Mouse (Mus musculus) neural tube, embryonic 14.5 days (tissue): ENCODE results near the gene Slc6a6. TPM values are rescaled to one million over a fixed set of nuclear protein-coding genes. Genes with fewer than 3 reads are reported as not detected.

Experiments used
- ATAC-seq: fragments of 200-750 bp; cut with Nextera tagmentation; 2 replicates; pipeline ENCODE4 v1.8.0; 2017; ENCODE audit warnings: low read depth, mild to moderate bottlenecking, moderate TSS enrichment, moderate library complexity
- H3K27ac ChIP-seq: fragments of 300-500 bp; sonication (generic); 2 replicates; pipeline ENCODE4 v1.5.1; 2014; ENCODE audit warnings: low read depth, mild to moderate bottlenecking, control low read depth, low read length, moderate library complexity, mixed read lengths
- H3K27me3 ChIP-seq: fragments of 300-500 bp; sonication (generic); 2 replicates; pipeline ENCODE4 v1.6.1; 2014; ENCODE audit warnings: low read length; ENCODE audit not compliant: control insufficient read depth, insufficient read depth
- H3K36me3 ChIP-seq: fragments of 300-500 bp; sonication (generic); 2 replicates; pipeline ENCODE4 v1.6.1; 2014; ENCODE audit warnings: low read length, mixed read lengths; ENCODE audit not compliant: control insufficient read depth, insufficient read depth
- H3K4me1 ChIP-seq: fragments of 300-500 bp; sonication (generic); 2 replicates; pipeline ENCODE4 v1.6.1; 2014; ENCODE audit warnings: low read length; ENCODE audit not compliant: control insufficient read depth, insufficient read depth
- H3K4me2 ChIP-seq: fragments of 300-500 bp; sonication (generic); 2 replicates; pipeline ENCODE4 v1.6.1; 2014; ENCODE audit warnings: mild to moderate bottlenecking, low read depth, low read length, control low read depth
- H3K4me3 ChIP-seq: fragments of 300-500 bp; sonication (generic); 2 replicates; pipeline ENCODE4 v1.5.1; 2014; ENCODE audit warnings: low read depth, low read length, control low read depth, mixed read lengths
- H3K9ac ChIP-seq: fragments of 300-500 bp; sonication (generic); replicated peaks from 2 replicates; pipeline ENCODE4 v1.6.1; 2014; ENCODE audit warnings: low read depth, mild to moderate bottlenecking, control low read depth, low read length, mixed read lengths
- H3K9me3 ChIP-seq: fragments of 300-500 bp; sonication (generic); 2 replicates; pipeline ENCODE4 v1.6.1; 2016; ENCODE audit warnings: low read length; ENCODE audit not compliant: control insufficient read depth
- WGBS: fragments of 180-500 bp; shearing (Covaris S2); extraction: QIAGEN DNeasy Blood & Tissue Kit; methylation state at CpG from one replicate; pipeline ENCODE4 v1.1.7; 2014; 5-methylcytosine and 5-hydroxymethylcytosine counted together
- polyA plus RNA-seq: library from polyadenylated mRNA; unstranded; fragments of >200 nt; fragmentation: Nextera tagmentation; extraction: Ambion mirVana; gene quantifications from 2 replicates; pipeline ENCODE4 v1.2.1, GENCODE M21; 2014

Slc6a6 gene
- polyA plus RNA-seq, 1 experiment from 2014 or later, result 100 TPM

- no peak overlapping the region for H3K4me2 ChIP-seq
- H3K4me3 ChIP-seq, result no peak overlapping the region
- 88% methylated on average over 4 of the region's 4 CpGs for WGBS
- no peaks in the 10 kb centered on the region for H3K36me3 ChIP-seq
- ATAC-seq, result no peak
- no peak overlapping the region for H3K27ac ChIP-seq
- no peaks in the 10 kb centered on the region for H3K27me3 ChIP-seq
- H3K9me3 ChIP-seq, result no peaks in the 10 kb centered on the region
- H3K9ac ChIP-seq, result no peak overlapping the region
- H3K4me1 ChIP-seq, result peaks cover 21% of the 10 kb centered on the region
Observed at GRCm38 (mm10) chr6:91681841-91682240, 2.0 kb upstream of the Slc6a6 start.

- ATAC-seq, result peak; percentile 0; the same call in 1 of the 2 replicates
Observed at GRCm38 (mm10) chr6:91683121-91683520, 732 bp upstream of the Slc6a6 start.

DNA sequence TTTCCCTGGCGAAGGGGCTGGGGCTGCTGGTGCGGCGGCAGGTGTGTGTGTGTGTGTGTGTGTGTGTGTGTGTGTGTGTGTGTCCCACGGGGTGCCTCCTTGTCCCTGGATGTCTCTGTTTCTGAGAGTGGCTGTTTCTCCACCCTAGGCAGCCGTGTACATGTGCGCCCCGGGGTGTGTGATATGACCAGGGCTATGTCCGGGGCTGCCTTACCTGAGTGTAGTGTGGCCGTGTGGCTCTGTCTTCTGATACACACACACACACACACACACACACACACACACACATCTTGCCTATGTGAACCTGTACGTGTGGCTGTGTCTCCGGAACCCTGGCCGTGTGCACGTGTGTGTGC lies 599 bp downstream of the Slc6a6 start:
- Histone ChIP-seq H3K4me3 (peak overlapping the region; percentile 89), H3K36me3 (no peaks in the 10 kb centered on the region), H3K9me3 (no peaks in the 10 kb centered on the region), H3K4me1 (peaks cover 26% of the 10 kb centered on the region), H3K27ac (peak overlapping the region; percentile 95), H3K9ac (peak overlapping the region; percentile 92), H3K27me3 (no peaks in the 10 kb centered on the region), H3K4me2 (peak overlapping the region; percentile 93)
- ATAC-seq, result peak; percentile 54
- WGBS, result 3% methylated on average over 13 of the region's 13 CpGs

More at GRCm38 (mm10) chr6:91683121-91683520, 732 bp upstream of the Slc6a6 start:
- Histone ChIP-seq H3K36me3 (no peaks in the 10 kb centered on the region), H3K9ac (peak overlapping the region; percentile 57; the same call in 1 of the 2 replicates), H3K4me1 (peaks cover 24% of the 10 kb centered on the region), H3K9me3 (no peaks in the 10 kb centered on the region), H3K27me3 (no peaks in the 10 kb centered on the region), H3K4me3 (no peak overlapping the region; the same call in 1 of the 2 replicates), H3K27ac (peak overlapping the region; percentile 95), H3K4me2 (peak overlapping the region; percentile 93)
- 46% methylated on average over 3 of the region's 3 CpGs for WGBS

DNA sequence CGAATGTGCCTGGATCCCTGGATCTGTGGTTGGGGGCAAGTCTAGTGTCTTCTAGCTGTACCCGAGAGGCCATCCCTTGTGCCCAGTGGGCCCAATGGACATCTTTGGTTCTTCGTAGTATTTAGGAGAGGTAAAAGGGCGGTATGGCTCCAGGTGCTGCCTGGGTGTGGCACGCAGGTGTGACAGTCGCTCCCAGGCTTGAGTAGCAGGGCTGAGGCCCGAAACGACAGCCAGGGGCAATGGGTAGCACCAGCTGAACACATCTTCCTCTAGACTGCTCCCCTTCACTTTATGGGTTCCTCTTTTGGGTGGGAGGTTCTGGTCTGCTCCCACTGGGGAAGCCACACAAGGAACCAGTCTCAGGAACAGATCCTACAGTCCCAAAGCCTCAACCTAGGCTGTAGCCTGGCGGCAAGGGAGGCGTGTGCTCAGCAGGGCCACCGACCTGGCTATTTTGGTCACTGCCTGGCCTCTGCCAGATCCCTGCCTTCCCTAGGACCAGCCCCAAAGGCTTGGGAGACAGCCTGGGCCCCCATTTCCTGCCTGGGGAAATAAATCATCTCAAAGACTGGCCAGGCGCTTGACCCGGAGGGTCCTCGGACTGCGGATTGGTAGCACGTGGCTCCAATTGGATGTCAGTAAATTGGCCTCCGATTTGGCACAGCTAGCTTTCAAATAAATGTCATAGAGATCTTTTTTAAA lies 1.1 kb downstream of the Slc6a6 start:
- ATAC-seq, result no peak
- peak overlapping the region; percentile 95 for H3K27ac ChIP-seq
- H3K9me3 ChIP-seq, result no peaks in the 10 kb centered on the region
- H3K27me3 ChIP-seq, result no peaks in the 10 kb centered on the region
- peak overlapping the region; percentile 93 for H3K4me2 ChIP-seq
- H3K4me3 ChIP-seq, result peak overlapping the region; percentile 89
- H3K36me3 ChIP-seq, result no peaks in the 10 kb centered on the region
- 8% methylated on average over 17 of the region's 17 CpGs for WGBS
- H3K9ac ChIP-seq, result peak overlapping the region; percentile 92
- H3K4me1 ChIP-seq, result peaks cover 26% of the 10 kb centered on the region

DNA sequence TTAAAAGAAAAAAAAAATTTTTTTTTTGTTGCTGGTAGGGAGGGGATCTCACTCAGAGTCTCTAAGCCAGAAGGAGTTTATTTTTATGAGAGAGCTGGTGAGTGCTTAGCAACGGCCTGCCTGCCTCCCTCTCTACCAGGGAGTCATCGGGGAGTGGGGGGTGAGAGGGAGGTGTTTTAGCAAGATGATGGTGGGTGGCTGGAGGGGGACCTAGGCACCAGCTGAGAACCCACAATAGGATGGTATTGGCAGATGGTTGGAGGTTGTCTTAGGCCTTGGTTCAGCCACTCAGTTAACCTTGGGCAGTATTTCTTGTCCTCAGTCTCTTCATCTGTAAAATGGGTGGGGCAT lies 1.7 kb downstream of the Slc6a6 start:
- H3K9ac ChIP-seq, result peak overlapping the region; percentile 92
- no peaks in the 10 kb centered on the region for H3K36me3 ChIP-seq
- H3K27me3 ChIP-seq, result no peaks in the 10 kb centered on the region
- H3K9me3 ChIP-seq, result no peaks in the 10 kb centered on the region
- H3K27ac ChIP-seq, result no peak overlapping the region; the same call in 1 of the 2 replicates
- ATAC-seq, result no peak
- peaks cover 28% of the 10 kb centered on the region for H3K4me1 ChIP-seq
- peak overlapping the region; percentile 89 for H3K4me3 ChIP-seq
- H3K4me2 ChIP-seq, result peak overlapping the region; percentile 93
- WGBS, result 2% methylated on average over 2 of the region's 2 CpGs

- ATAC-seq, result no peak
- H3K36me3 ChIP-seq, result no peaks in the 10 kb centered on the region; the same call in 1 of the 2 replicates
- peak overlapping the region; percentile 89 for H3K4me3 ChIP-seq
- H3K9ac ChIP-seq, result no peak overlapping the region; the same call in 1 of the 2 replicates
- H3K27ac ChIP-seq, result no peak overlapping the region; the same call in 1 of the 2 replicates
- H3K27me3 ChIP-seq, result no peaks in the 10 kb centered on the region
- peak overlapping the region; percentile 93 for H3K4me2 ChIP-seq
- H3K4me1 ChIP-seq, result peaks cover 28% of the 10 kb centered on the region
- no peaks in the 10 kb centered on the region for H3K9me3 ChIP-seq
- 78% methylated on average over 7 of the region's 7 CpGs for WGBS
Observed at GRCm38 (mm10) chr6:91685896-91686295, 2.0 kb downstream of the Slc6a6 start.

DNA sequence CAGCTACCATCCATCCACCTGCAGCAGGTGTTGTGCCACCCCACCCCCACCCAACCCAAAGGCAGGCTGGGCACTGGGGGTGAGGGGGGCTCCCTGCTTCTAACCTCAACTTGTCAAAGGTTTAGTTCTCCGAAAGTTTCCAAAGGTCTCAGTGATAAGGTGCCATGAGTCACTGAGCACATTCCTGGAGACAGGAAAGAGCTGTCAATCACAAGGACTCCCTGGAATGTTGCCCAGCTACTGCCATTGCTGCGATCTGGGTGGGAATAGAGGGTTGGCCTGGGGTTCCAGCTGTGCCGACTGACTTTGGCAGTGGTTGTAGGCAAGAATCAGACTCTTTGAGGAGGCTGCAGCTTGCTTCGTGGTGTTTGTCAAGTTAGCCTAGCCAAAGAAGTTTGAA lies 2.7 kb downstream of the Slc6a6 start:
- Histone ChIP-seq H3K9ac (no peak overlapping the region), H3K4me1 (peaks cover 28% of the 10 kb centered on the region), H3K36me3 (no peaks in the 10 kb centered on the region; the same call in 1 of the 2 replicates), H3K4me3 (peak overlapping the region; percentile 89), H3K27ac (no peak overlapping the region), H3K9me3 (no peaks in the 10 kb centered on the region), H3K27me3 (no peaks in the 10 kb centered on the region), H3K4me2 (peak overlapping the region; percentile 93)
- ATAC-seq, result no peak
- 56% methylated on average over 4 of the region's 4 CpGs for WGBS

DNA sequence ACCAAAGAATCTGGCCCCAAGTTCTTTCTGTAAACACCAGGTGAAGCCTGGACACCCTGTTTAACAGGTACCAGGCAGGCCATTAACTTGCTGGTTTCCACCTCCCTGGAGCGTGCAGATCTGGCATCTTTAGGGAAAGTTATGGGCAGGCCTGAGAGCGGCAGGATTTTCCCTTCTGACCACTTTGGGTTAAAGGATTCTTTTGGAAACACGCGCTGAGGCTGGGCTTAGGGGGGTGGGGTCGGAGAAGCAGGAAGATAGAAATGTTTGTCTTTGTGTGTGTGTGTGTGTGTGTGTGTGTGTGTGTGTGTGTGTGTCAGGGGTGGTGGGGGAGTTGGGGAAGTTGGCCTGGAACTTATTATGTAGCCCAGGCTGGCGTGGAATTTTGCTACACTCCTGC lies 4.2 kb downstream of the Slc6a6 start:
- H3K4me3 ChIP-seq, result no peak overlapping the region
- no peak for ATAC-seq
- peaks cover 3% of the 10 kb centered on the region for H3K36me3 ChIP-seq
- no peak overlapping the region for H3K9ac ChIP-seq
- no peaks in the 10 kb centered on the region for H3K9me3 ChIP-seq
- 81% methylated on average over 6 of the region's 6 CpGs for WGBS
- peaks cover 28% of the 10 kb centered on the region for H3K4me1 ChIP-seq
- no peak overlapping the region for H3K27ac ChIP-seq
- 0 out of 2 replicates have a peak overlapping the region, but pooled peaks have one; percentile 14 for H3K4me2 ChIP-seq
- no peaks in the 10 kb centered on the region for H3K27me3 ChIP-seq

DNA sequence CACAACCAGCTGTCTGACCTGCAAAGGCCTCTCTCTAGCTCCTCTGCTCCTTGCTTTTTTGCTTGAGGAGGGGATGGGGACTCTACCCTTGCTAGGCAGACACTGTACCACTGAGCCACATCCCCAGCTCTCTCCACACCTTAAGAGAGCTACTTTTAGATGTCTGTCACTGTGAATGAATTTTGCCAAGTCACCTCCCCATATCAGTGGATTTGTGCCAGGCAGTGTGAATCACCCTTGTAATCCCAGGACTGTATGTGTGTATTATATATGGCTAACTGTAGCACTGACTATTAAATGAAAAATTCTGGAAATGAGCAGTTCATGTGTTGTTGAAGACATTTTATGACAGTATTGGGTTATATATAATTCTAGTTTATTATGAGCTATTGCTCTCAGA lies 5.4 kb downstream of the Slc6a6 start:
- Histone ChIP-seq H3K27me3 (no peaks in the 10 kb centered on the region), H3K9ac (no peak overlapping the region), H3K27ac (no peak overlapping the region), H3K36me3 (peaks cover 3% of the 10 kb centered on the region), H3K4me2 (no peak overlapping the region), H3K4me3 (no peak overlapping the region), H3K9me3 (no peaks in the 10 kb centered on the region), H3K4me1 (peaks cover 28% of the 10 kb centered on the region)
- no peak for ATAC-seq
